In genomic region chr13:3796649-3797048, GRCm38 (mm10) we compare ENCODE assay signal across 21 mouse cellular contexts. TPM values are rescaled to one million over a fixed set of nuclear protein-coding genes. Genes with fewer than 3 reads are reported as not detected.
"Had no signal": no experiment of that assay in that cellular context is flagged by ENCODE, and none has a peak within 500 bp of the region (broad histone marks: within the 10 kb centered on the region; RNA-seq: fewer than 3 reads in every experiment).

No protein-coding gene starts in this region.

- H3K4me2 ChIP-seq: liver, embryonic 12.5 days; midbrain, embryonic 11.5 days; midbrain, embryonic 13.5 days; midbrain, embryonic 15.5 days; neural tube, embryonic 12.5 days; stomach, embryonic 15.5 days had no signal

- H3K4me3 ChIP-seq: liver, embryonic 12.5 days; megakaryocyte, embryonic 14.5 days; midbrain, embryonic 13.5 days; midbrain, embryonic 15.5 days; neural tube, embryonic 12.5 days; stomach, embryonic 15.5 days had no signal

- H3K27me3 ChIP-seq: liver, embryonic 12.5 days; midbrain, embryonic 13.5 days; midbrain, embryonic 15.5 days; neural tube, embryonic 12.5 days; stomach, embryonic 15.5 days had no signal

- DNase-seq: right cerebral cortex, postnatal 14 days; thymus, adult 2 months; thymus, postnatal 25 days; thymus, postnatal 4 days had no signal

- H3K27ac ChIP-seq: liver, embryonic 12.5 days; liver, embryonic 14.5 days; macrophage; midbrain, embryonic 13.5 days; midbrain, embryonic 15.5 days; neural tube, embryonic 12.5 days; stomach, embryonic 15.5 days; stomach, postnatal 0 days had no signal

- H3K4me1 ChIP-seq: liver, embryonic 12.5 days; megakaryocyte, embryonic 14.5 days; midbrain, embryonic 13.5 days; midbrain, embryonic 15.5 days; neural tube, embryonic 12.5 days; stomach, embryonic 15.5 days had no signal

- ATAC-seq: liver, embryonic 12.5 days; midbrain, embryonic 13.5 days; midbrain, embryonic 15.5 days had no signal

- H3K9me3 ChIP-seq: liver, embryonic 12.5 days; megakaryocyte, embryonic 14.5 days; midbrain, embryonic 13.5 days; midbrain, embryonic 15.5 days; neural tube, embryonic 12.5 days; stomach, embryonic 15.5 days had no signal

- H3K9ac ChIP-seq: liver, embryonic 12.5 days; liver, embryonic 14.5 days; midbrain, embryonic 13.5 days; midbrain, embryonic 15.5 days; neural tube, embryonic 12.5 days; stomach, embryonic 15.5 days had no signal

- H3K36me3 ChIP-seq: liver, embryonic 12.5 days; midbrain, embryonic 13.5 days; midbrain, embryonic 15.5 days; neural tube, embryonic 12.5 days; stomach, embryonic 15.5 days had no signal

RNA-seq across cellular contexts. Expression of gene Calml3, which starts 7.5 kb away (rescaled TPM):
- polyA plus RNA-seq: liver, adult 2 months; liver, embryonic 12.5 days; liver, embryonic 14.5 days; liver, embryonic 16.5 days; macrophage; midbrain, embryonic 11.5 days; midbrain, embryonic 13.5 days; midbrain, embryonic 15.5 days; midbrain, postnatal 0 days; neural tube, embryonic 12.5 days; neural tube, embryonic 14.5 days had no signal

RNA-seq across cellular contexts. Expression of gene Calm4, which starts 40.9 kb away (rescaled TPM):
- polyA plus RNA-seq: liver, adult 2 months; liver, embryonic 12.5 days; liver, embryonic 14.5 days; liver, embryonic 16.5 days; macrophage; midbrain, embryonic 11.5 days; midbrain, embryonic 13.5 days; midbrain, embryonic 15.5 days; midbrain, postnatal 0 days; neural tube, embryonic 12.5 days; neural tube, embryonic 14.5 days; spleen, adult 2 months; urinary bladder, adult 2 months had no signal

RNA-seq across cellular contexts. Expression of gene Calm5, which starts 57.3 kb away (rescaled TPM):
- polyA plus RNA-seq: liver, adult 2 months; liver, embryonic 12.5 days; liver, embryonic 14.5 days; liver, embryonic 16.5 days; macrophage; midbrain, embryonic 11.5 days; midbrain, embryonic 13.5 days; midbrain, embryonic 15.5 days; midbrain, postnatal 0 days; neural tube, embryonic 12.5 days; neural tube, embryonic 14.5 days; spleen, adult 2 months; stomach, embryonic 15.5 days; stomach, postnatal 0 days; testis, adult 2 months; thymus, adult 2 months; urinary bladder, adult 2 months had no signal
